Mouse (Mus musculus): ENCODE measurements around the gene Cenpu.

DNA sequence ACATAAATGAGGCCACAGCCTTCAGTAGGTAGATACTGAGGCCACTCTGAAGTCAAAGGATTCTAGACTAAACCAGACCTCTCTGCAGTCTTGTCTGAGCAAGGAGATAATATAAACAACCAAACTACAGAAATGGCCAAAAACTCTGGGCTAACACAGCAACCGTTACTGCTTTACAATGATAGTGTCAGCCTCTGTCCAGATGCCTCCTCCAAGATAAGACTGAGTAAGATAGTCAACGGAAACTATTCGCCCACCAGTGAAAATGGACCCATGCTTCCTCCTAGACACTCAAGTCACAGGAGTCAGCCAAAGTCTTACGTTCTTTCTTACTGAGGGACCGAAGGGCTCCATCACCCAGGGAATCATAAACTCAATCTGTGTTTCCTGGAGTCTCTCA is 36.1 kb downstream of the Cenpu start:
- TF ChIP-seq CTCF (IDR thresholded peaks at IDR 0.05; ENCODE audit: insufficient read depth, low read depth, low read length): no peak
- no peak for TF ChIP-seq POLR2A (IDR thresholded peaks at IDR 0.05; ENCODE audit: insufficient read depth, low read depth, low read length)
